Mouse (Mus musculus): Measurements from ENCODE around the gene Gm17334.

Gm17334 gene

DNA sequence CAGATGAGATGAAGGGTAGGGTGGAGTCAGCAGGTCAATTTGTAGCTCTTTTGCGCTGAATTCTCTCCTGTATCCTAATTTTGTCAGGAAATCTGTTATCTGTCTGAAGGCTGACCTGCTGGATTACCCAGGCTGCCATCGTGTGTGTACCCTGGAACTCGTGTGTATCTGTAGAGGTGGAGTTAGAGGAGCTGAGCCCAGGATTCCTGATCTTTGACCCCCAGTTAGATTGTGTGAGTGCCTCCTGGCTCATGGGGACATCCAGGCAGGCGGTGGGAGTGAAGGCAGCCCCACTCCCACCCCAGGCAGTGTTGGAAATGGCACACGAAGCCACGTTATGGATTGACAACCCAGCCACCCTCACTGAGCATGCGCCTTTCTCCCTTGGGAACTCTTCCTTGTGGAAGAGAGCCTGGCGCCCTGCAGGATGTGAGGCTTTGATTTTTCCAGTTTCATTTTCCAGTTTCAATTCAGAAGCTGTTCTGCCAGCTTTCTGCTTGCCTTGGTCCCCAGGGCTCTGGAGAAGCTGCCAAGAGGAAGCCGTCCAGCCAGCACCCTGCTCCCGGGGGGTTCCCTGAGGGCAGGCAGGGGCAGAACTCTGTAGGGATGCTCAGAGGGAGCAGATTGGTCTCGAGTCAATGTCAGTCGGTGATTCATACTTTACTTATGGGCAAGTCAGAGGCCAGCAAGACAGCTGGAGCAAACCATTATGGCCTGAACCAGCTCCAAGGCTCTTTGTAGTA is 23.6 kb upstream of the Gm17334 start:
- DNase-seq, result peak; percentile 73

DNA sequence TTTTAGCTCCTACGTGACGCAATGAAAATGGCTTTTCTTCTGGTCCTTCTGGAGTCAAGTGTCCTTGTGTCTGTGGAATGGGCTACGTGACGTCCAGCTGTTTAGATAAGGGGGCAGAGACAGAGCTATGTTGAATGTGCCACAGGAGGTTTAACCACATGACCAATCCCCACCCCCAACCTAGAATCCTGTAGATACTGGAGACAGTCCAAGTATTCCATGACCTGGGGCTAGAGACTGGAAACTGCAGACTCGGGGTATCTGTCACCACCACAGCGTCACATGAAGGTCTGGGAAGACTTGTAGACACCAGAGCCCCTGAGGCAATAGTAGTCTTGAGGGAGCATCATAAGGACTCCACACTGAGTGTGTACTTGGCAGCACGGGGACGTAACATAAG is 22.8 kb upstream of the Gm17334 start:
- DNase-seq, result no peak

- DNase-seq, result peak; percentile 70
Measured at GRCm38 (mm10) chr11:53794671-53795557, 21.9 kb upstream of the Gm17334 start.

DNA sequence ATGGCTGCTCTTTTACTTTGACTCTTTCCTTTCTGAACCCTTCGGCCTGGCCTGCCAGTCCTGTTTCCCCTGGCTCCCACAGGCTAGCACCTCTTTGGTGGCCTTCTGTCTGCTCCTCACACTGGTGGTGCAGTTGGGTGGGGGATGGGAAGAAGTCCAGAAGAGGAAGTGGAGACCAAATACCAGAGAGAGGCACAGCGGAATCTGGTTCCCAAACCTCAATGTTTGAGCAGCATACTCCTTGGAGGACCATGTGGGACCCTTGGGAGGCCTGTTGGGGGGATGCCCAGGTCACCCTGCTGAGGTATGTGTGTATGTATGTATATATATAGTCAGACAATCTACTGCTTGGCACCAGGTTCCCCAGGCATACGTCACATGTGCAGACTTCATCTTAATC is 21.0 kb upstream of the Gm17334 start:
- peak; percentile 50 for DNase-seq

DNA sequence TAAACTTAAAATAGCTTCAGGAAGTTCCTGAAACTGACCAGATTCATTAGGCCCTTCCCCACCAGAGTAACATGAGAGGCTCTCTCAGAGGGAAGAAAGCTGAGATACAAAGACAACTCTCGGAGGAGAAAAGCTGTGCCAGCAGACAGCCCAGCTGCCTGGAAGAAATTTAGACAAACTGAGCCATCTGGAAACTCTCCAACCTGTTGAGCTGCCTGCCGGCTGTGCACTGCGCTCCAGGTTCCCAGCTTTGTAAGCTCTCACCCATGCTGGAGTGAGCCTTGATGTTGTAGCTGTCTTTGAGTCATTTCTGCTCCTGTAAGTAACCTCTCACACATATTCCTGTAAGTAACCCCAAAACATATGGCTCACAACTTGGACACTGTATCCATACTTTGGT is 20.0 kb upstream of the Gm17334 start:
- no peak for DNase-seq

DNA sequence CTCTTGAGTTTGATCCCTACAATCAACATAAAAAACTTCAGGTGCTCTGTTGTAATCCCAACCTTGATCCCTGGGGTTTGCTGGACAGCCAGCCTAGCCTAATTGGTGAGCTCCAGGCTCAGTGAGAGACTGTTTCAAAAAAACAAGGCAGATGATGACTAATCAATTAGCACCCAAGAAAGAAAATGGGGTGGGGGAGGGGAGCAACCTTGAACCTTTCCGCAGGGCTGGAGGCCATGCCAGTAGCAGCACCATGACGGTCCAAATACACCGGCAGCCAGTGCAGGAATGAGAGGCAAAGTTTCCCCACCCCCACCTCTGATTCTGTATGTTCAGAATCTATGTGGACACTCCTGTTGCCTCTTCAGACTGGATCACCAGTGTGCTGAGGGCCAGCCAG is 16.3 kb upstream of the Gm17334 start:
- DNase-seq, result no peak

DNA sequence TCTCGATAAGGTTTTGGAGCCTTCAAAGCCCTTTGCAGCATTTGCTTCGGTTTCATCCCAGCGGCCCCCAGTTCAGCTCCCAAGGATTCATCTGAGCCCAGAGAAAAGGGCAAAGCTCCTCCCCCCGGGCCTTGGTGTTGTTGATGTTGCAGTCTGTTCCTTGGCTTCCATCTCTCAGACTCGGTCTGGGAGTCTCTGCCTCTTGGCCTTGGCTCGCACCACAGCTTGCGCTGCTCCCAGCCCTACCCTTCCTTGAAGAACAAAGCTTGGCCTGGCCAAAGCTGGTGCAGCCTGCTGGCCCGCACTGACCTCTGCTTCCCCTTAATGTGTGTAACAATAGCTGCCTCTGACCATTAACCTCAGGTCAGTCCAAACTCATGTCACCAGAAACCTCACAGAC is 15.2 kb upstream of the Gm17334 start:
- peak; percentile 66 for DNase-seq

- peak; percentile 56 for DNase-seq
Measured at GRCm38 (mm10) chr11:53786058-53787031, 13.4 kb upstream of the Gm17334 start.

DNA sequence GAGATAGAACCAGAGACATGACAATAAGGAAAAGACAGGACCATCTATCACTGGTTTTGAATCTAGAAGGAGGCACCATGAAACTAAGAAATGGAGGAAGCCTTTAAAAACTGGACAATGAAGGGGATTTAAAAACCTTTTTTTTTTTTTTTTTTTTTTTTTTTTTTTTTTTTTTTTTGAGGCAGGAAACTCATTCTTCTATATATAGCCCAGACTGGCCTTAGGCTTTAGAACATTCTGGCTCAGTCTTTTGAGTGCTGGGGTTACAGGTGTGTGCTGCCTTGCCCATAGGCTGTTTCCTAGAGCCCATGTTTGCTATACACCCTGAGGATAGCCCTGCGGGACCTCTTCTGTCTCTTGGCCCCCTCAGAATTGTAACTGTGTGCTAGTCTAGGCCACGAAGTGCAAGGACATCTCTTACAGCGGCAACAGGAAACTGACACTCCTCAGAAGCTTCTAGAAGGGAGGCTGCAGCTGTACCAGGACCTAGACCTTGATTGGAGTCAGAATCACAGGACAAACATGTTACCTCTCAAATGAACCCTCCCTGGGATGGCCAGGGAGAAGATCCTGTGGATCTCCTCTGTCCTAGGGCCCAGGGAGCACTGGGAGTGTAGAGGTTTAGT is 12.4 kb upstream of the Gm17334 start:
- no peak for DNase-seq

GRCm38 (mm10) chr11:53783288-53783687 is 10.3 kb upstream of the Gm17334 start:
- DNase-seq, result peak; percentile 44

DNA sequence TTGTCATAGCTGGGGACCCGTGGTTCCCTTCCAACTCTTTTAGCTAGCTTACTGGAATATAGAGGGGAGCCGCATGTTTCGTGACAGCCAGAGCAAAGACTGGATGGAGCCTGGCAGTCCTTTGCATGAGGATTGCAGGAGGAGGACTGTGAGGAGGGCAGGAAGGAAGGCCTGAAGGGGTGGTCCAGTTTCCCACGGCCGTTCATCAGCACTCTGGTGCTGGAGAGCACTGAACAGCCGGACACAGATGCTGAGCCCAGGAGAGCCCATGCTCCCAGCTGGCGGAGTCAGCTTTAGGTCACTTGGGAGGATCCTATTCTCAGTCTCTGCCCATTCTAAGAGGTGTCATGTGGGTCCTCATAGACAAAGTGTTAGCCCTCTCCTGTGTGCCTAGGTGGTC is 9.0 kb upstream of the Gm17334 start:
- DNase-seq, result peak; percentile 79

GRCm38 (mm10) chr11:53781201-53781775 is 8.3 kb upstream of the Gm17334 start:
- peak; percentile 15 for DNase-seq

GRCm38 (mm10) chr11:53780262-53780661 is 7.3 kb upstream of the Gm17334 start:
- peak; percentile 5 for DNase-seq

DNA sequence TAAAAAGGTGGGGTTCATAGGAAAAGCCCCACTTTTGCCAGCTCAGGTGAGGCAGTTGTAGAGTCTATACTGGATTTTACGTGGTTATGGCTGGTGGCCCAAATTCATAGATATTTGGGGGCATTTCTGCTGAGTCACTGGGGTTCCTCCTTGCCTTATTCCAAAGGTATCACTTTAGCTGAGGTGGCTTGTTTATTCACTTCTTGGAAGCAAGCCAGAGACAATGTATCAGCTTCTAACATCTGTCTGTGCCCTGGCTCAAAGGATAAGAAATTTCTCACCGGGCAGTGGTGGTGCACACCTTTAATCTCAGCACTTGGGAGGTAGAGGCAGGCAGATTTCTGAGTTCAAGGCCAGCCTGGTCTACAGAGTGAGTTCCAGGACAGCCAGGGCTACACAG is 6.8 kb upstream of the Gm17334 start:
- no peak for DNase-seq

DNA sequence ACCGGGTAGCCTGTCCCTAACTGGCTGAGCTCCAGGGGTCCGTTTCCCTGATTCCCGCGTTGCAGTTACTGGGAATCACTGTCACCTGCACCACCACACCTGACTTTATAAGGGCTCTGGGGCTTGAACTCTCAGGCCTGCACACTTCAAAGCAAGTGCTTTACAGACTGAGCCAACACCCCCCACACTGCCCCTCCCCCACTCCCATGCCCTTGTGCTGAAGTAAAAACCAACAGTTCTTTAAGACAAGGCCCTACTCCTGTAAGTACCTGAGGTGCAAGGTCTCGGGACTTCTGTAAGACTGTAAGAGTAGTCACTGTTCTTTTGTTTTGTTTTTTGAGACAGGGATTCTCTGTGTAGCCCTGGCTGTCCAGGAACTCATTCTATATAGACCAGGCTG is 5.5 kb upstream of the Gm17334 start:
- peak; percentile 21 for DNase-seq

GRCm38 (mm10) chr11:53777736-53778135 is 4.7 kb upstream of the Gm17334 start:
- no peak for DNase-seq

- no peak for DNase-seq
Measured at GRCm38 (mm10) chr11:53774659-53775255, 1.8 kb upstream of the Gm17334 start.

GRCm38 (mm10) chr11:53773641-53774360 is 814 bp upstream of the Gm17334 start:
- DNase-seq, result no peak

DNA sequence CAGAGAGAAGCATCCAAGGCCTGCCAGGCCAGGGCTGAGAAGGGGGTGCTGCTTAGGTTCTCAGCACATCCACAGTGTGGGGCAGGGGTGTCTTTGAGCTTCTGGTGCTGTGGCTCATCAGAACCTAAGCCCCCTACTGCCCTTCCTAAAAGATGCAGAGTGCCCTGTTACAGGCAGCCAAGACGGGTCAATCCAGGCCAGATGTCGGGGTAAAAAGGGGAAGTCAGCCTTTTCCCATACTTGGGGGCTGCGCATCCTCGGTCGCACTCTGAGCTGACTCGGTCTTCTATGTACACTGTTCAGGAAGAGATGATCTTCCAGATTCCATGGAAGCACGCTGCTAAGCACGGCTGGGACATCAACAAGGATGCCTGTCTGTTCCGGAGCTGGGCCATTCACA is 451 bp downstream of the Gm17334 start:
- no peak for DNase-seq

- peak; percentile 21 for DNase-seq
Measured at GRCm38 (mm10) chr11:53771001-53771744, 1.8 kb downstream of the Gm17334 start.

Data from kidney, postnatal 10 days (tissue).